Mouse (Mus musculus): Measurements from ENCODE around the gene Snx25. TPM values are rescaled to one million over a fixed set of nuclear protein-coding genes. Genes with fewer than 3 reads are reported as not detected.
"Not testable (repeated sequence)": the region's sequence is repeated elsewhere in the genome, so short reads cannot be mapped to it uniquely, and the experiment has no call there.

The Snx25 gene
- total RNA-seq, 2 experiments from 2014 or later: 41.8 to 45.3 TPM

- no peak for DNase-seq (ENCODE audit: low spot score in 2 of 2)
- Histone ChIP-seq H3K4me3 (no peak overlapping the region; the same call in 1 of the 2 replicates), H3K27ac (no peak overlapping the region)
- TF ChIP-seq CTCF (conservative IDR thresholded peaks at IDR 0.05): peak; percentile 62
Observed at GRCm38 (mm10) chr8:46149782-46150181, 2.2 kb downstream of the Snx25 start.

- H3K4me3 ChIP-seq: no peak overlapping the region
- TF ChIP-seq CTCF (conservative IDR thresholded peaks at IDR 0.05): no peak
- no peak overlapping the region for H3K27ac ChIP-seq
- no peak for DNase-seq (ENCODE audit: low spot score in 2 of 2)
Observed at GRCm38 (mm10) chr8:46149306-46149705, 2.7 kb downstream of the Snx25 start.

- DNase-seq (ENCODE audit: low spot score in 2 of 2): peak in 1 of 2 experiments; percentile 34
- Histone ChIP-seq H3K4me3 (no peak overlapping the region), H3K27ac (peak overlapping the region; percentile 49)
- no peak for TF ChIP-seq CTCF (conservative IDR thresholded peaks at IDR 0.05)
Observed at GRCm38 (mm10) chr8:46146173-46146572, 5.8 kb downstream of the Snx25 start.

GRCm38 (mm10) chr8:46143924-46144323 is 8.0 kb downstream of the Snx25 start:
- Histone ChIP-seq H3K4me3 (no peak overlapping the region), H3K27ac (no peak overlapping the region)
- no peak for TF ChIP-seq CTCF (conservative IDR thresholded peaks at IDR 0.05)
- no peak for DNase-seq (ENCODE audit: low spot score in 2 of 2)

- no peak for TF ChIP-seq CTCF (conservative IDR thresholded peaks at IDR 0.05)
- H3K4me3 ChIP-seq: no peak overlapping the region
- DNase-seq (ENCODE audit: low spot score in 2 of 2): no peak
- no peak overlapping the region for H3K27ac ChIP-seq
Observed at GRCm38 (mm10) chr8:46143470-46143869, 8.5 kb downstream of the Snx25 start.

GRCm38 (mm10) chr8:46142498-46143081 is 9.4 kb downstream of the Snx25 start:
- Histone ChIP-seq H3K4me3 (no peak overlapping the region), H3K27ac (no peak overlapping the region)
- no peak for TF ChIP-seq CTCF (conservative IDR thresholded peaks at IDR 0.05)
- no peak for DNase-seq (ENCODE audit: low spot score in 2 of 2)

- TF ChIP-seq CTCF (conservative IDR thresholded peaks at IDR 0.05): no peak
- no peak for DNase-seq (ENCODE audit: low spot score in 2 of 2)
- no peak overlapping the region for H3K4me3 ChIP-seq
- H3K27ac ChIP-seq: no peak overlapping the region
Observed at GRCm38 (mm10) chr8:46141688-46142087, 10.3 kb downstream of the Snx25 start.

- no peak for TF ChIP-seq CTCF (conservative IDR thresholded peaks at IDR 0.05)
- H3K27ac ChIP-seq: peak overlapping the region; percentile 11; the same call in 1 of the 2 replicates
- no peak overlapping the region for H3K4me3 ChIP-seq
- DNase-seq (ENCODE audit: low spot score in 2 of 2): no peak
Observed at GRCm38 (mm10) chr8:46140376-46141120, 11.4 kb downstream of the Snx25 start.

GRCm38 (mm10) chr8:46137843-46138596 is 13.9 kb downstream of the Snx25 start:
- no peak for TF ChIP-seq CTCF (conservative IDR thresholded peaks at IDR 0.05)
- peak in 1 of 2 experiments; percentile 44 for DNase-seq (ENCODE audit: low spot score in 2 of 2)
- no peak overlapping the region for H3K4me3 ChIP-seq
- peak overlapping the region; percentile 71; the same call in 1 of the 2 replicates for H3K27ac ChIP-seq

- Histone ChIP-seq H3K4me3 (no peak overlapping the region), H3K27ac (no peak overlapping the region)
- no peak for TF ChIP-seq CTCF (conservative IDR thresholded peaks at IDR 0.05)
- no peak for DNase-seq (ENCODE audit: low spot score in 2 of 2)
Observed at GRCm38 (mm10) chr8:46137336-46137735, 14.6 kb downstream of the Snx25 start.

- not testable (repeated sequence) for H3K4me3 ChIP-seq; DNase-seq (ENCODE audit: low spot score in 2 of 2)
Observed at GRCm38 (mm10) chr8:46135546-46135945, 16.4 kb downstream of the Snx25 start.

GRCm38 (mm10) chr8:46130426-46130825 is 21.5 kb downstream of the Snx25 start:
- no peak for DNase-seq (ENCODE audit: low spot score in 2 of 2)
- H3K27ac ChIP-seq: no peak overlapping the region
- no peak overlapping the region for H3K4me3 ChIP-seq
- TF ChIP-seq CTCF (conservative IDR thresholded peaks at IDR 0.05): no peak

More at GRCm38 (mm10) chr8:46135546-46135945, 16.4 kb downstream of the Snx25 start:
- not testable (repeated sequence) for H3K27ac ChIP-seq

GRCm38 (mm10) chr8:46122498-46122897 is 29.5 kb downstream of the Snx25 start:
- DNase-seq (ENCODE audit: low spot score in 2 of 2): no peak
- no peak for TF ChIP-seq CTCF (conservative IDR thresholded peaks at IDR 0.05)

More at GRCm38 (mm10) chr8:46122498-46122897, 29.5 kb downstream of the Snx25 start:
- H3K4me3 ChIP-seq: no peak overlapping the region
- no peak overlapping the region for H3K27ac ChIP-seq
